Mouse (Mus musculus) MEL (cell line): Measurements from ENCODE around the gene Smg1. TPM values are rescaled to one million over a fixed set of nuclear protein-coding genes. Genes with fewer than 3 reads are reported as not detected.

Experiments
- DNase-seq: peaks from one replicate; pipeline ENCODE4 v3.0.0; 2011; ENCODE audit warnings: low read depth, low spot score
- H3K27ac ChIP-seq: 2 replicates; pipeline ENCODE4 v1.5.1; 2012; ENCODE audit warnings: low read depth, mild to moderate bottlenecking, control low read depth, low read length, moderate library complexity; ENCODE audit not compliant: control insufficient read depth
- H3K27me3 ChIP-seq, 2 experiments: fragments of 150-350 bp in 1 of 2; sonication (generic) in 1 of 2; 2 replicates each; pipeline ENCODE4 v1.6.1; 2012; ENCODE audit warnings: low read length in 2 of 2, mild to moderate bottlenecking in 2 of 2, improper control_type of control experiment in 1 of 2, moderate library complexity in 1 of 2; ENCODE audit not compliant: insufficient read depth in 2 of 2, control insufficient read depth in 1 of 2
- H3K36me3 ChIP-seq, 2 experiments: 2 replicates each; pipeline ENCODE4 v1.6.1; 2012 to 2014; ENCODE audit warnings: low read length in 2 of 2, improper control_type of control experiment in 1 of 2, inconsistent platforms in 1 of 2, mild to moderate bottlenecking in 1 of 2; ENCODE audit not compliant: insufficient read depth in 2 of 2, control insufficient read depth in 1 of 2
- H3K4me1 ChIP-seq, 2 experiments: fragments of 150-350 bp in 1 of 2; sonication (generic) in 1 of 2; 2 replicates each; pipeline ENCODE4 v1.6.1; 2012; ENCODE audit warnings: low read length in 2 of 2, improper control_type of control experiment in 1 of 2, mild to moderate bottlenecking in 1 of 2; ENCODE audit not compliant: insufficient read depth in 2 of 2, control insufficient read depth in 1 of 2
- H3K4me3 ChIP-seq, 2 experiments: fragments of 150-350 bp in 1 of 2; sonication (generic) in 1 of 2; 2 replicates each; pipeline ENCODE4 v1.5.1; 2012; ENCODE audit warnings: low read depth in 2 of 2, low read length in 2 of 2, mild to moderate bottlenecking in 2 of 2, moderate library complexity in 2 of 2, control low read depth in 1 of 2, improper control_type of control experiment in 1 of 2; ENCODE audit not compliant: control insufficient read depth in 1 of 2, insufficient read depth in 1 of 2
- H3K79me2 ChIP-seq: 2 replicates; pipeline ENCODE4 v1.6.1; 2012; ENCODE audit warnings: mild to moderate bottlenecking, low read length, moderate library complexity; ENCODE audit not compliant: control insufficient read depth, poor library complexity, insufficient read depth
- H3K9ac ChIP-seq: 2 replicates; pipeline ENCODE4 v1.6.1; 2012; ENCODE audit warnings: low read depth, mild to moderate bottlenecking, control low read depth, low read length, moderate library complexity; ENCODE audit not compliant: control insufficient read depth, poor library complexity, severe bottlenecking
- H3K9me3 ChIP-seq: fragments of 150-350 bp; sonication (generic); replicated peaks from 2 replicates; pipeline ENCODE4 v1.6.1; 2012; ENCODE audit warnings: mild to moderate bottlenecking, low read length, improper control_type of control experiment, moderate library complexity; ENCODE audit not compliant: insufficient read depth
- BHLHE40 ChIP-seq: IDR thresholded peaks from 2 replicates; pipeline ENCODE4 v1.6.1; 2012; ENCODE audit warnings: low read depth, mild to moderate bottlenecking, inconsistent platforms, low read length, improper control_type of control experiment, borderline replicate concordance
- CHD1 ChIP-seq: IDR thresholded peaks from 2 replicates; pipeline ENCODE4 v1.6.1; 2012; ENCODE audit warnings: low read depth, mild to moderate bottlenecking, inconsistent platforms, low read length, improper control_type of control experiment
- CHD2 ChIP-seq: IDR thresholded peaks from 2 replicates; pipeline ENCODE4 v1.6.1; 2011; ENCODE audit warnings: low read length, improper control_type of control experiment
- CTCF ChIP-seq, 3 experiments: IDR thresholded peaks in 2 of 3; conservative IDR thresholded peaks in 1 of 3; 2 replicates each; pipeline ENCODE4 v1.5.1; 2011 to 2012; ENCODE audit warnings: low read length in 3 of 3, low read depth in 2 of 3, mild to moderate bottlenecking in 2 of 3, improper control_type of control experiment in 1 of 3, inconsistent platforms in 1 of 3, mixed read lengths in 1 of 3, moderate library complexity in 1 of 3; ENCODE audit not compliant: control insufficient read depth in 1 of 3, insufficient read depth in 1 of 3, poor library complexity in 1 of 3, severe bottlenecking in 1 of 3
- E2F4 ChIP-seq: IDR thresholded peaks from 2 replicates; pipeline ENCODE4 v1.6.1; 2011; ENCODE audit warnings: low read depth, low read length, improper control_type of control experiment, borderline replicate concordance
- ELF1 ChIP-seq: IDR thresholded peaks from 2 replicates; pipeline ENCODE4 v1.6.1; 2014; ENCODE audit warnings: low read depth, mild to moderate bottlenecking, inconsistent platforms, low read length, improper control_type of control experiment, moderate library complexity
- EP300 ChIP-seq, 2 experiments: IDR thresholded peaks; 2 replicates each; pipeline ENCODE4 v1.6.1; 2011; ENCODE audit warnings: improper control_type of control experiment in 2 of 2, low read length in 2 of 2, low read depth in 1 of 2, mild to moderate bottlenecking in 1 of 2
- GABPA ChIP-seq: IDR thresholded peaks from 2 replicates; pipeline ENCODE4 v1.6.1; 2012; ENCODE audit warnings: low read depth, mild to moderate bottlenecking, inconsistent platforms, low read length, improper control_type of control experiment, moderate library complexity
- GATA1 ChIP-seq: IDR thresholded peaks from 2 replicates; pipeline ENCODE4 v1.6.1; 2011; ENCODE audit warnings: low read depth, low read length, improper control_type of control experiment
- HCFC1 ChIP-seq: IDR thresholded peaks from 2 replicates; pipeline ENCODE4 v1.6.1; 2012; ENCODE audit warnings: low read depth, mild to moderate bottlenecking, inconsistent platforms, low read length, improper control_type of control experiment, moderate library complexity
- JUND ChIP-seq: IDR thresholded peaks from 2 replicates; pipeline ENCODE4 v1.6.1; 2011; ENCODE audit warnings: low read depth, mild to moderate bottlenecking, improper control_type of control experiment, low read length
- KAT2A ChIP-seq: conservative IDR thresholded peaks from 2 replicates; pipeline ENCODE4 v1.6.1; 2012; ENCODE audit warnings: low read depth, low read length, improper control_type of control experiment, inconsistent platforms
- MAFK ChIP-seq: IDR thresholded peaks from 2 replicates; pipeline ENCODE4 v1.6.1; 2011; ENCODE audit warnings: low read depth, mild to moderate bottlenecking, low read length, improper control_type of control experiment, borderline replicate concordance
- MAX ChIP-seq: IDR thresholded peaks from 2 replicates; pipeline ENCODE4 v1.6.1; 2011; ENCODE audit warnings: low read length, improper control_type of control experiment
- MAZ ChIP-seq: IDR thresholded peaks from 2 replicates; pipeline ENCODE4 v1.6.1; 2012; ENCODE audit warnings: low read depth, mild to moderate bottlenecking, inconsistent platforms, low read length, improper control_type of control experiment
- MXI1 ChIP-seq: IDR thresholded peaks from 2 replicates; pipeline ENCODE4 v1.6.1; 2011; ENCODE audit warnings: mild to moderate bottlenecking, low read depth, low read length, improper control_type of control experiment
- MYB ChIP-seq: IDR thresholded peaks from 2 replicates; pipeline ENCODE4 v1.6.1; 2011; ENCODE audit warnings: mild to moderate bottlenecking, low read depth, low read length, improper control_type of control experiment
- MYC ChIP-seq: IDR thresholded peaks from 2 replicates; pipeline ENCODE4 v1.6.1; 2011; ENCODE audit warnings: low read depth, mild to moderate bottlenecking, low read length, improper control_type of control experiment, moderate library complexity
- NELFE ChIP-seq: IDR thresholded peaks from 2 replicates; pipeline ENCODE4 v1.6.1; 2011; ENCODE audit warnings: low read depth, low read length, improper control_type of control experiment
- NRF1 ChIP-seq: IDR thresholded peaks from 2 replicates; pipeline ENCODE4 v1.6.1; 2014; ENCODE audit warnings: low read depth, mild to moderate bottlenecking, inconsistent platforms, low read length, improper control_type of control experiment, moderate library complexity; ENCODE audit not compliant: poor library complexity, insufficient read depth, severe bottlenecking
- POLR2A ChIP-seq, 2 experiments: IDR thresholded peaks; 2 replicates each; pipeline ENCODE4 v1.6.1; 2011 to 2012; ENCODE audit warnings: low read length in 2 of 2, mild to moderate bottlenecking in 2 of 2, control low read depth in 1 of 2, improper control_type of control experiment in 1 of 2, low read depth in 1 of 2, moderate library complexity in 1 of 2; ENCODE audit not compliant: control insufficient read depth in 1 of 2, insufficient read depth in 1 of 2, poor library complexity in 1 of 2
- POLR2AphosphoS2 ChIP-seq: IDR thresholded peaks from 2 replicates; pipeline ENCODE4 v1.6.1; 2011; ENCODE audit warnings: low read length, improper control_type of control experiment
- POLR2AphosphoS5 ChIP-seq: IDR thresholded peaks from 2 replicates; pipeline ENCODE4 v1.6.1; 2012; ENCODE audit warnings: low read depth, borderline replicate concordance, mild to moderate bottlenecking, inconsistent platforms, low read length, moderate library complexity, mixed read lengths
- RAD21 ChIP-seq: IDR thresholded peaks from 2 replicates; pipeline ENCODE4 v1.6.1; 2011; ENCODE audit warnings: mild to moderate bottlenecking, low read depth, low read length, improper control_type of control experiment
- RCOR1 ChIP-seq: IDR thresholded peaks from 2 replicates; pipeline ENCODE4 v1.6.1; 2012; ENCODE audit warnings: low read depth, mild to moderate bottlenecking, inconsistent platforms, low read length, improper control_type of control experiment
- SIN3A ChIP-seq: IDR thresholded peaks from 2 replicates; pipeline ENCODE4 v1.6.1; 2012; ENCODE audit warnings: low read length, improper control_type of control experiment, inconsistent platforms
- SMC3 ChIP-seq: IDR thresholded peaks from 2 replicates; pipeline ENCODE4 v1.6.1; 2011; ENCODE audit warnings: low read depth, low read length, improper control_type of control experiment
- TAL1 ChIP-seq: IDR thresholded peaks from 2 replicates; pipeline ENCODE4 v1.6.1; 2012; ENCODE audit warnings: mild to moderate bottlenecking, inconsistent platforms, low read length, moderate library complexity, mixed read lengths
- TBP ChIP-seq: IDR thresholded peaks from 2 replicates; pipeline ENCODE4 v1.8.0; 2011; ENCODE audit warnings: low read depth, low read length, improper control_type of control experiment
- TCF12 ChIP-seq: IDR thresholded peaks from 2 replicates; pipeline ENCODE4 v1.6.1; 2014; ENCODE audit warnings: low read depth, mild to moderate bottlenecking, inconsistent platforms, low read length, improper control_type of control experiment, moderate library complexity
- UBTF ChIP-seq: IDR thresholded peaks from 2 replicates; pipeline ENCODE4 v1.6.1; 2012; ENCODE audit warnings: low read depth, mild to moderate bottlenecking, inconsistent platforms, low read length, improper control_type of control experiment, moderate library complexity, borderline replicate concordance; ENCODE audit not compliant: insufficient read depth
- USF1 ChIP-seq: IDR thresholded peaks from 2 replicates; pipeline ENCODE4 v1.6.1; 2014; ENCODE audit warnings: low read depth, mild to moderate bottlenecking, inconsistent platforms, low read length, improper control_type of control experiment, moderate library complexity
- USF2 ChIP-seq, 2 experiments: IDR thresholded peaks; 2 replicates each; pipeline ENCODE4 v1.6.1; 2011 to 2012; ENCODE audit warnings: improper control_type of control experiment in 2 of 2, low read length in 2 of 2, borderline replicate concordance in 1 of 2, inconsistent platforms in 1 of 2, low read depth in 1 of 2, mild to moderate bottlenecking in 1 of 2; ENCODE audit not compliant: insufficient read depth in 1 of 2
- ZC3H11A ChIP-seq: IDR thresholded peaks from 2 replicates; pipeline ENCODE4 v1.6.1; 2012; ENCODE audit warnings: low read depth, mild to moderate bottlenecking, inconsistent platforms, low read length, improper control_type of control experiment
- ZKSCAN1 ChIP-seq: IDR thresholded peaks from 2 replicates; pipeline ENCODE4 v1.6.1; 2012; ENCODE audit warnings: low read depth, mild to moderate bottlenecking, inconsistent platforms, low read length, improper control_type of control experiment, moderate library complexity
- ZMIZ1 ChIP-seq: IDR thresholded peaks from 2 replicates; pipeline ENCODE4 v1.6.1; 2012; ENCODE audit warnings: low read depth, mild to moderate bottlenecking, inconsistent platforms, low read length, improper control_type of control experiment, moderate library complexity
- polyA plus RNA-seq, 2 experiments: library from polyadenylated mRNA; stranded (reverse) in 1 of 2; unstranded in 1 of 2; fragments of >175 nt in 1 of 2; fragments of >200 nt in 1 of 2; gene quantifications; 2 replicates each; pipeline versions ENCODE4 v1.2.1 to v1.2.4; 2012; ENCODE audit warnings: low replicate concordance in 2 of 2, low read depth in 1 of 2; ENCODE audit not compliant: insufficient read length in 2 of 2, insufficient read depth in 1 of 2, missing spikeins in 1 of 2
- total RNA-seq: library from RNA; depleted of rRNA; stranded (reverse); fragments of 300-350 nt; gene quantifications from 2 replicates; pipeline ENCODE4 v1.2.3, GENCODE M21; 2012

The Smg1 gene
- total and polyA plus RNA-seq, 3 experiments = 24.2 to 49.6 (median 32.6) TPM

- peaks cover 23% of the 10 kb centered on the region for H3K79me2 ChIP-seq
- H3K27ac ChIP-seq = peak overlapping the region; percentile 89
- DNase-seq = peak; percentile 50
- H3K9me3 ChIP-seq = no peaks in the 10 kb centered on the region
- H3K4me3 ChIP-seq = no peak overlapping the region
- H3K36me3 ChIP-seq = peaks cover 10 to 46% of the 10 kb centered on the region in 2 experiments; a peak in 3 of 4 replicates
- H3K4me1 ChIP-seq = peaks cover 6 to 20% of the 10 kb centered on the region in 2 experiments
- no peaks in the 10 kb centered on the region for H3K27me3 ChIP-seq
- peak overlapping the region; percentile 63 for H3K9ac ChIP-seq
- TF ChIP-seq USF2 (IDR thresholded peaks at IDR 0.05; ENCODE audit: borderline replicate concordance in 1 of 2, insufficient read depth in 1 of 2, low read depth in 1 of 2, low read length in 2 of 2) = no peak
- peak; percentile 81 for TF ChIP-seq POLR2AphosphoS2
- no peak for TF ChIP-seq ELF1
- no peak for TF ChIP-seq NELFE
- no peak for TF ChIP-seq GATA1
- TF ChIP-seq CHD1 = peak; percentile 67; the same call in 1 of the 2 replicates
- TF ChIP-seq CTCF (IDR thresholded peaks at IDR 0.05 in 2 of 3, conservative IDR thresholded peaks at IDR 0.05 in 1 of 3; ENCODE audit: control insufficient read depth in 1 of 3, insufficient read depth in 1 of 3, low read depth in 2 of 3, low read length in 3 of 3, poor library complexity in 1 of 3, severe bottlenecking in 1 of 3) = no peak
- peak; percentile 25 for TF ChIP-seq CHD2
- no peak for TF ChIP-seq MYB
- 0 out of 2 replicates have a peak, but pooled peaks have one; percentile 14 for TF ChIP-seq MAFK
- TF ChIP-seq MYC = no peak
- TF ChIP-seq MAX = no peak
- peak in 1 of 2 experiments; percentile 42; a peak in 2 of 4 replicates for TF ChIP-seq POLR2A (IDR thresholded peaks at IDR 0.05; ENCODE audit: control insufficient read depth in 1 of 2, insufficient read depth in 1 of 2, low read depth in 1 of 2, low read length in 2 of 2, poor library complexity in 1 of 2)
- TF ChIP-seq MAZ = no peak
- TF ChIP-seq NRF1 = no peak
- no peak for TF ChIP-seq TBP
- no peak for TF ChIP-seq EP300 (IDR thresholded peaks at IDR 0.05; ENCODE audit: low read depth in 1 of 2, low read length in 2 of 2)
- TF ChIP-seq USF1 = no peak
- no peak for TF ChIP-seq UBTF
- no peak for TF ChIP-seq ZKSCAN1
- no peak for TF ChIP-seq GABPA
- TF ChIP-seq ZMIZ1 = peak; percentile 77
- TF ChIP-seq JUND = no peak
- TF ChIP-seq TCF12 = no peak
- no peak for TF ChIP-seq POLR2AphosphoS5
- no peak for TF ChIP-seq ZC3H11A
- TF ChIP-seq TAL1 = no peak
- TF ChIP-seq BHLHE40 = no peak
- TF ChIP-seq SIN3A = 0 out of 2 replicates have a peak, but pooled peaks have one; percentile 30
- TF ChIP-seq SMC3 = 0 out of 2 replicates have a peak, but pooled peaks have one; percentile 24
- no peak for TF ChIP-seq MXI1
- 0 out of 2 replicates have a peak, but pooled peaks have one; percentile 17 for TF ChIP-seq KAT2A
- TF ChIP-seq RCOR1 = 0 out of 2 replicates have a peak, but pooled peaks have one; percentile 23
- TF ChIP-seq E2F4 = no peak
- no peak for TF ChIP-seq HCFC1
- no peak for TF ChIP-seq RAD21
These were observed 119.7 kb downstream of the Smg1 start for GRCm38 (mm10) chr7:118123512-118124411.
